In genomic region chr14:99931879-99932278, GRCm38 (mm10) we compare ENCODE assay signal across 9 mouse cellular contexts.
DNase-seq lines count a peak whose midpoint lies in the region; ATAC-seq and TF ChIP-seq lines count a peak whose summit lies in the region.
"Had no signal": no experiment of that assay in that cellular context is flagged by ENCODE, and none has a peak within 500 bp of the region (broad histone marks: within the 10 kb centered on the region; RNA-seq: fewer than 3 reads in every experiment).

No protein-coding gene starts in this region.

- intact Hi-C loops in left cerebral cortex, postnatal 25 days (cut with DNase I) = loop anchor here (2.0 to 5.0 kb wide), 3 partner anchors 555 to 1495 kb away; no protein-coding TSS in a partner anchor

- H3K36me3 ChIP-seq in intestine, postnatal 0 days (ENCODE audit: control insufficient read depth, insufficient read depth) = no peaks in the 10 kb centered on the region
- H3K36me3 ChIP-seq in midbrain, embryonic 16.5 days (ENCODE audit: control insufficient read depth, insufficient read depth, low read length) = 0 out of 2 replicates have a peak, but pooled peaks cover 3% of the 10 kb centered on the region
- H3K36me3 ChIP-seq in thymus, adult 2 months (ENCODE audit: control insufficient read depth, insufficient read depth, low read length) = no peaks in the 10 kb centered on the region
- H3K36me3 ChIP-seq: embryonic facial prominence, embryonic 13.5 days had no signal

- no peak overlapping the region for H3K27ac ChIP-seq in intestine, postnatal 0 days (ENCODE audit: low read depth, low read length)
- H3K27ac ChIP-seq in midbrain, embryonic 16.5 days (ENCODE audit: low read length) = no peak overlapping the region
- no peak overlapping the region for H3K27ac ChIP-seq in thymus, adult 2 months (ENCODE audit: control insufficient read depth, insufficient read depth, low read length)
- H3K27ac ChIP-seq: embryonic facial prominence, embryonic 13.5 days had no signal

- H3K4me2 ChIP-seq in intestine, postnatal 0 days (replicated peaks; ENCODE audit: low read depth) = no peak overlapping the region
- no peak overlapping the region for H3K4me2 ChIP-seq in midbrain, embryonic 16.5 days (ENCODE audit: low read length)
- H3K4me2 ChIP-seq: embryonic facial prominence, embryonic 13.5 days had no signal

- H3K4me1 ChIP-seq in intestine, postnatal 0 days (replicated peaks; ENCODE audit: control insufficient read depth, insufficient read depth, low read length) = no peaks in the 10 kb centered on the region
- H3K4me1 ChIP-seq in midbrain, embryonic 16.5 days (ENCODE audit: control insufficient read depth, insufficient read depth, low read length) = peaks cover 8% of the 10 kb centered on the region
- H3K4me1 ChIP-seq in thymus, adult 2 months (replicated peaks; ENCODE audit: control insufficient read depth, insufficient read depth, low read length) = no peaks in the 10 kb centered on the region

- no peak overlapping the region for H3K9ac ChIP-seq in intestine, postnatal 0 days (ENCODE audit: low read depth, low read length)
- H3K9ac ChIP-seq in midbrain, embryonic 16.5 days (ENCODE audit: low read depth, low read length) = 0 out of 2 replicates have a peak overlapping the region, but pooled peaks have one; percentile 11
- H3K9ac ChIP-seq: embryonic facial prominence, embryonic 13.5 days had no signal

- no peaks in the 10 kb centered on the region for H3K9me3 ChIP-seq in intestine, postnatal 0 days (ENCODE audit: control insufficient read depth)
- H3K9me3 ChIP-seq in midbrain, embryonic 16.5 days (replicated peaks; ENCODE audit: control insufficient read depth, low read length, poor library complexity, severe bottlenecking) = no peaks in the 10 kb centered on the region
- H3K9me3 ChIP-seq: embryonic facial prominence, embryonic 13.5 days had no signal

- ATAC-seq in intestine, postnatal 0 days = no peak
- ATAC-seq in midbrain, embryonic 16.5 days = peak; percentile 76

- 8% methylated on average over 4 of the region's 4 CpGs for WGBS in intestine, postnatal 0 days
- WGBS in midbrain, embryonic 16.5 days = 9% methylated on average over 4 of the region's 4 CpGs
- 12% methylated on average over 4 of the region's 4 CpGs for WGBS in thymus, adult 2 months

- no peaks in the 10 kb centered on the region for H3K27me3 ChIP-seq in intestine, postnatal 0 days (replicated peaks; ENCODE audit: control insufficient read depth, insufficient read depth, low read length)
- no peaks in the 10 kb centered on the region for H3K27me3 ChIP-seq in midbrain, embryonic 16.5 days (ENCODE audit: control insufficient read depth, insufficient read depth, low read depth, low read length)
- H3K27me3 ChIP-seq in thymus, adult 2 months (ENCODE audit: control insufficient read depth, insufficient read depth, low read length) = no peaks in the 10 kb centered on the region
- H3K27me3 ChIP-seq: embryonic facial prominence, embryonic 13.5 days had no signal

- no peak for TF ChIP-seq POLR2A in thymus, adult 2 months (IDR thresholded peaks at IDR 0.05; ENCODE audit: control insufficient read depth, extremely low read depth, insufficient read depth, low read length, poor library complexity)

- peak; percentile 92 for TF ChIP-seq CTCF in intestine, postnatal 0 days (IDR thresholded peaks at IDR 0.05; ENCODE audit: low read depth)
- no peak for TF ChIP-seq CTCF in thymus, adult 2 months (IDR thresholded peaks at IDR 0.05; ENCODE audit: borderline replicate concordance, control insufficient read depth, extremely low read depth, insufficient read depth, low read length, poor library complexity)

- DNase-seq in 3134 (ENCODE audit: extremely low read depth, insufficient read length, low spot score) (peak; percentile 5), R1 (ENCODE audit: low read depth, low spot score) (peak; percentile 70)
- DNase-seq in cerebellum, postnatal 14 days = peak; percentile 87 to 91
- DNase-seq in frontal cortex, postnatal 25 days (ENCODE audit: low spot score in 2 of 2) = peak; percentile 76
- peak; percentile 80 to 86 for DNase-seq in left cerebral cortex, postnatal 25 days (ENCODE audit: low spot score in 2 of 2)
- peak; percentile 50 for DNase-seq in thymus, adult 2 months

- no peak overlapping the region for H3K4me3 ChIP-seq in intestine, postnatal 0 days (ENCODE audit: low read depth, low read length)
- H3K4me3 ChIP-seq in midbrain, embryonic 16.5 days (ENCODE audit: low read depth, low read length) = no peak overlapping the region
- H3K4me3 ChIP-seq in thymus, adult 2 months (ENCODE audit: control insufficient read depth, insufficient read depth, low read length) = no peak overlapping the region
- H3K4me3 ChIP-seq: embryonic facial prominence, embryonic 13.5 days had no signal

Comparison
In these comparisons a context has a peak if more than half of its experiments do, and no peak if none do; other contexts are left out.
1. DNase-seq: peak in every context shown above with its lines; median percentile 89 in cerebellum, postnatal 14 days; 83 in left cerebral cortex, postnatal 25 days; 76 in frontal cortex, postnatal 25 days; 70 in R1; 50 in thymus, adult 2 months; 5 in 3134.